Mouse (Mus musculus): ENCODE measurements around the gene Ccin. TPM values are rescaled to one million over a fixed set of nuclear protein-coding genes. Genes with fewer than 3 reads are reported as not detected.

Ccin gene
- polyA plus RNA-seq, 1 experiment: 323 TPM

DNA sequence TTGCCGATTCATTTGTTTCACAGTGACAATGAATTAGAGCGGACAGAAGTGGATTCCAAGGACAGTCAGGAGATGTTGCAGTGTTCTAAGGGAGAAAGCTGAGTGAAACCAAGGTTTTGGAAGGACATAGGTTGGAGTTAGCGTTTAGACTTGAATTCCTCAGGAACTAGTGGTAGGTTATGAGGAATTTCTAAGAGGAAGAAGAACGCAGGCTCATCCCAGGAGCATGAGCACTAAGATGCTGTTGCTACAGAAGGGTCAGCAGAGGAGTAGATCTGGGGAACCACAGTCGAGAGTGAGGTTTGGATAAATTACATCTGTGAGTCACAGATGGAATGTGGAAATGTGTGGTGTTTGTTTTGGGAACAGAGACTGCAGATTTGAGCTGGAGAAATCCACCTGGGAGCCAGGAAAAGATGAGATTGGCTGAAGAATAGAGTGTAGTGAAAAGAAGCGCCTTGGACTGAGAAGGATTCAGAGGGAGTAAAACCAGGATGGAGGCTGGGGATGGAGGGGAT lies 7.0 kb upstream of the Ccin start:
- Histone ChIP-seq H3K4me1 (ENCODE audit: control insufficient read depth, insufficient read depth, low read length) (peaks cover 2% of the 10 kb centered on the region), H3K4me3 (ENCODE audit: control insufficient read depth, low read depth, low read length) (no peak overlapping the region), H3K36me3 (ENCODE audit: control insufficient read depth, insufficient read depth, low read length) (no peaks in the 10 kb centered on the region), H3K27ac (ENCODE audit: control insufficient read depth, insufficient read depth, low read depth, low read length) (no peak overlapping the region), H3K27me3 (ENCODE audit: control insufficient read depth, insufficient read depth, low read length) (no peaks in the 10 kb centered on the region)
- TF ChIP-seq CTCF (IDR thresholded peaks at IDR 0.05; ENCODE audit: control insufficient read depth, insufficient read depth, insufficient replicate concordance, low read depth, low read length): no peak
- no peak for TF ChIP-seq POLR2A (IDR thresholded peaks at IDR 0.05; ENCODE audit: control insufficient read depth, low read depth, low read length)

DNA sequence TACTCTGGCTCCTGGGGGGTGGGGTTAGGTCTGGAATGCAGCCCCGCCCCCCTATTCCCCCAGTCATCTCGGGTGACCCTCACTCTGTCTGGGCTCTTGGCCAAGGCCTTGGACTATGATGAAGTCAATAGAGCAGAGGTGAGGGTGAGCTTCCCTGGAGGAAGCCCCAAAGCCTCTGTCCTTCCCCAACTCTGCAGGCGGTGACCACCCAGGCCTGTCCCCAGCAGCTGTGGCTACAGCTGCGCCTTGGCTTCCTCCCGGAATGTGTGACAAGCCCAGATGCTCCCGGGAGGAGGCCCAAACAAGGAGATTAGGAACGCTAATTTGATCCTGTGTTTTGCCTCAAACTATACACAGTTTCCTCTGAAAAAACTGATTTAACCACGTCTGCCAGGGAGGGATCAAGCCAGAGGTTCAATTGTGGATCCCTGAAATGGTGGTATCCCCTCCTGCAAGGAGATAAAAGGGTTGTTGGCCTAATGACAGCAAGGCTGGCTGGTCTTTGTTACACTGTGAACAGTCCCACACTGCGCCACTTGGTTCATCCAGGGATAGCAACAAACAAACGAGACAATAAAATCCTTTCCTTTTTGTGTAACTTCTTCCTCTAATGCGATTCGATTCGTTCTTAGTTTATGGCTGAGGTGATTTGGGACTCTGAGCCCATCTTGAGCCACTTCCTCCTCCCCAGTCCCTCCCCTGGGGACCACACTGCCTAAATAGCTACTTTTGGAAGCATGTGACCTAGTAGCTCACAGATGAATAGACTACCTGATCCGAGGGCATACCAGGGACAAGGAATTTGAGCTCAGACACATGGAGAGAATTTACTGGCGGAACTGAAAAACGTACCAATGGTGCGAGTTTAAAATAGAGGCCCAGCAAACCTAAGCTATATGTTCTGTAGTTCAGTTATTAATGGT lies 4.5 kb upstream of the Ccin start:
- no peak for TF ChIP-seq POLR2A (IDR thresholded peaks at IDR 0.05; ENCODE audit: control insufficient read depth, low read depth, low read length)
- TF ChIP-seq CTCF (IDR thresholded peaks at IDR 0.05; ENCODE audit: control insufficient read depth, insufficient read depth, insufficient replicate concordance, low read depth, low read length): no peak
- peaks cover 2% of the 10 kb centered on the region; the same call in 1 of the 2 replicates for H3K27me3 ChIP-seq (ENCODE audit: control insufficient read depth, insufficient read depth, low read length)

GRCm38 (mm10) chr4:43979746-43980145 lies 3.5 kb upstream of the Ccin start:
- no peak overlapping the region for H3K27ac ChIP-seq (ENCODE audit: control insufficient read depth, insufficient read depth, low read depth, low read length)
- H3K4me3 ChIP-seq (ENCODE audit: control insufficient read depth, low read depth, low read length): no peak overlapping the region
- no peaks in the 10 kb centered on the region for H3K36me3 ChIP-seq (ENCODE audit: control insufficient read depth, insufficient read depth, low read length)
- no peak for TF ChIP-seq POLR2A (IDR thresholded peaks at IDR 0.05; ENCODE audit: control insufficient read depth, low read depth, low read length)
- TF ChIP-seq CTCF (IDR thresholded peaks at IDR 0.05; ENCODE audit: control insufficient read depth, insufficient read depth, insufficient replicate concordance, low read depth, low read length): no peak
- H3K27me3 ChIP-seq (ENCODE audit: control insufficient read depth, insufficient read depth, low read length): peaks cover 2% of the 10 kb centered on the region; the same call in 1 of the 2 replicates
- H3K4me1 ChIP-seq (ENCODE audit: control insufficient read depth, insufficient read depth, low read length): peaks cover 14% of the 10 kb centered on the region

More for the DNA sequence above, 4.5 kb upstream of the Ccin start:
- H3K27ac ChIP-seq (ENCODE audit: control insufficient read depth, insufficient read depth, low read depth, low read length): peak overlapping the region; percentile 59
- H3K36me3 ChIP-seq (ENCODE audit: control insufficient read depth, insufficient read depth, low read length): no peaks in the 10 kb centered on the region
- peaks cover 14% of the 10 kb centered on the region for H3K4me1 ChIP-seq (ENCODE audit: control insufficient read depth, insufficient read depth, low read length)
- H3K4me3 ChIP-seq (ENCODE audit: control insufficient read depth, low read depth, low read length): no peak overlapping the region

DNA sequence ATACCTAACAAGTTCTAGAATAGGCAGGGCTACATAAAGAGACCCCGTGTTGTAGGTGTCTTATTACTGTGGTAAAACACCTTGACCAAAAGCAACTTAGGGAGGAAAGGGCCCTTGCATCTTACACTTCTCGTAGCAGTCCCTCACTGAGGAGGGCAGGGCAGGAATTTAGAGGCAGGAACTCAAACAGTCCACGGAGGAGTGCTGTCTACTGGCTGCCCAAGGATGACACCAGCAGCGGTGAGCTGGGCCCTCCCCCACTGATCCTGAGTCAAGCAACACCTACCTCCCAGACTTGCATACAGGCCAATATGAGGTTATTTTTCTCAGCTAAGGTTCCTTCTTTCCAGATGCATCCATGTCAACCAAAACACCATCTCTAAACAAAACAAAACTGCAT lies 3.0 kb upstream of the Ccin start:
- TF ChIP-seq POLR2A (IDR thresholded peaks at IDR 0.05; ENCODE audit: control insufficient read depth, low read depth, low read length) (no peak), CTCF (IDR thresholded peaks at IDR 0.05; ENCODE audit: control insufficient read depth, insufficient read depth, insufficient replicate concordance, low read depth, low read length) (no peak)
- Histone ChIP-seq H3K27me3 (ENCODE audit: control insufficient read depth, insufficient read depth, low read length) (peaks cover 2% of the 10 kb centered on the region; the same call in 1 of the 2 replicates), H3K36me3 (ENCODE audit: control insufficient read depth, insufficient read depth, low read length) (no peaks in the 10 kb centered on the region), H3K27ac (ENCODE audit: control insufficient read depth, insufficient read depth, low read depth, low read length) (no peak overlapping the region), H3K4me3 (ENCODE audit: control insufficient read depth, low read depth, low read length) (peak overlapping the region; percentile 38), H3K4me1 (ENCODE audit: control insufficient read depth, insufficient read depth, low read length) (peaks cover 14% of the 10 kb centered on the region)

DNA sequence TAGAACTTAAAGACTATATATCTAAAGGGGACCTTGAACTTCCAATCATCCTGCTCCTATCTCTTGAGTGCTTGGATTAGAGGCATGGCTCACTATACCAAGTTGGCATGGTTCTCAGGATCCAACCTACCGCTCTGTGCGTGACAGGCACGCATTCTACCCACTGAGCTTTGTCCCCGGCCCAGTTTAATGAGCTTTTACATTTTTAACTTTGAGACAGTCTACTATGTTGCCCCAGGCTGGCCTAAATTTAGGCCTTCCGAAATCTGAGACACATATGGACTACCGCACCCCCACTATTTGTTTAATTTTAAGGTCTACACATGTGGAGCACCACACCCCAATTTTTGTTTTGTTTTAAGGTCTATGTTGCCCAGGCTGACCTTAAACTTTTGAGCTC lies 2.4 kb upstream of the Ccin start:
- no peak overlapping the region for H3K27ac ChIP-seq (ENCODE audit: control insufficient read depth, insufficient read depth, low read depth, low read length)
- peak overlapping the region; percentile 71 for H3K4me3 ChIP-seq (ENCODE audit: control insufficient read depth, low read depth, low read length)

DNA sequence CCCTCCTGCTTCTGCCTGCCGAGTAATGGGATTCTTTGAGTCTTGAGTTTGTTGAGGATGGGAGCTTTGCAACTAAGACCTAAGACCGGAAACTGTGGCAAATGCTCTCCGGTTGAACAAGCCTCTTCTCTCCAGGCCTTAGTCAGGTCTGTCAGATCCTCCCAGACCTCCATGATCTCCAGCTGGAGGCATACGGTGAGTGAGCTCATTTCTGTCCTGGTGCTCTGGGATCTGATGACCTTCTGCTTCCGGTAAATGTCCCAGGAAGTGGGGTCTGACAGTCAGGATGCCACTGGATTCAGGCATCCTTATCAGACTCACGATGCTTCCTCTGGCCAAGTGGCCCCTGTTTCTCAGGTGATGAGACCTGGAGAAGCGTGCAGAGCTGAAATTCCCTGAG lies 2.0 kb upstream of the Ccin start:
- Histone ChIP-seq H3K27ac (ENCODE audit: control insufficient read depth, insufficient read depth, low read depth, low read length) (no peak overlapping the region), H3K27me3 (ENCODE audit: control insufficient read depth, insufficient read depth, low read length) (peaks cover 2% of the 10 kb centered on the region; the same call in 1 of the 2 replicates), H3K4me3 (ENCODE audit: control insufficient read depth, low read depth, low read length) (peak overlapping the region; percentile 71), H3K4me1 (ENCODE audit: control insufficient read depth, insufficient read depth, low read length) (peaks cover 14% of the 10 kb centered on the region), H3K36me3 (ENCODE audit: control insufficient read depth, insufficient read depth, low read length) (no peaks in the 10 kb centered on the region)
- TF ChIP-seq CTCF (IDR thresholded peaks at IDR 0.05; ENCODE audit: control insufficient read depth, insufficient read depth, insufficient replicate concordance, low read depth, low read length) (no peak), POLR2A (IDR thresholded peaks at IDR 0.05; ENCODE audit: control insufficient read depth, low read depth, low read length) (no peak)

More for the DNA sequence above, 2.4 kb upstream of the Ccin start:
- H3K4me1 ChIP-seq (ENCODE audit: control insufficient read depth, insufficient read depth, low read length): peaks cover 14% of the 10 kb centered on the region
- no peak for TF ChIP-seq CTCF (IDR thresholded peaks at IDR 0.05; ENCODE audit: control insufficient read depth, insufficient read depth, insufficient replicate concordance, low read depth, low read length)
- no peak for TF ChIP-seq POLR2A (IDR thresholded peaks at IDR 0.05; ENCODE audit: control insufficient read depth, low read depth, low read length)
- peaks cover 2% of the 10 kb centered on the region; the same call in 1 of the 2 replicates for H3K27me3 ChIP-seq (ENCODE audit: control insufficient read depth, insufficient read depth, low read length)
- H3K36me3 ChIP-seq (ENCODE audit: control insufficient read depth, insufficient read depth, low read length): no peaks in the 10 kb centered on the region

DNA sequence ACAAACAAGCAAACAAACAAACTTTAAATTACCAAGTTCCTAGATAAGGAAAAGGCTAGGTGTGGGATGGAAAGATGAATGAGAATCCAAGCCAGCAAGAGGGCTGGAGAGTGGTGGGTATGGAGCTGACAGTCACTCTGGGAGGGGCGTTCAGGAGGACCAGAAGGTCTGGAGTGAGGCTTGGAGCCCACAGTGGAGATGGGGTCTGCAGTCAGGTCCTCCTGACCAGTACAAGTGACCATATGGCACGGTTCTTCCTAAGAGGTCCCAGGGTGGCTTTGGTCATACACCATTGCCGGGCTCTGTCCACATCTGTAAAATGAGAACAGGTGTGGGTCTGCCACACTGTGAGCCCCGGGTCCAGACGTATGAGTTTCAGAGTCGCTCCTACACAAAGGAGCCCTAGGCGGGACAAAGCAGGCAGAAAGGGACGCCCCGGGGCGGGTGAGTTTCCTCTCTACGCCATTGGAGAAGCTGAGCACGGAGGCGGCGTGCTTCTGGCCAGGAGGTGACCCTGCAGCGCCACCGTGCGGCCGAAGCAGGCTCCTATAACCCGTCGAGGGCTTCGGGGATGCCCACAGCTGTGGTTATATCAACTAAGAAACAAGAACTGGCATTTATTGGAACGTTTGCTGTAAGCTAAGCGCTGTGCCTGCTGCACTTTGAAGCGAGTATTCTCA lies 1.1 kb upstream of the Ccin start:
- Histone ChIP-seq H3K27ac (ENCODE audit: control insufficient read depth, insufficient read depth, low read depth, low read length) (no peak overlapping the region), H3K36me3 (ENCODE audit: control insufficient read depth, insufficient read depth, low read length) (no peaks in the 10 kb centered on the region), H3K4me3 (ENCODE audit: control insufficient read depth, low read depth, low read length) (peak overlapping the region; percentile 87), H3K27me3 (ENCODE audit: control insufficient read depth, insufficient read depth, low read length) (peaks cover 2% of the 10 kb centered on the region; the same call in 1 of the 2 replicates), H3K4me1 (ENCODE audit: control insufficient read depth, insufficient read depth, low read length) (peaks cover 14% of the 10 kb centered on the region)
- peak; percentile 87 for TF ChIP-seq CTCF (IDR thresholded peaks at IDR 0.05; ENCODE audit: control insufficient read depth, insufficient read depth, insufficient replicate concordance, low read depth, low read length)
- no peak; the same call in 1 of the 2 replicates for TF ChIP-seq POLR2A (IDR thresholded peaks at IDR 0.05; ENCODE audit: control insufficient read depth, low read depth, low read length)
